Mouse (Mus musculus): ENCODE measurements around the gene Gpr18. TPM values are rescaled to one million over a fixed set of nuclear protein-coding genes. Genes with fewer than 3 reads are reported as not detected.
A peak's percentile ranks its signal among the peaks of the same experiment; 100 is the strongest.

The Gpr18 gene
- total RNA-seq, 2 experiments from 2014 or later, result not detected

DNA sequence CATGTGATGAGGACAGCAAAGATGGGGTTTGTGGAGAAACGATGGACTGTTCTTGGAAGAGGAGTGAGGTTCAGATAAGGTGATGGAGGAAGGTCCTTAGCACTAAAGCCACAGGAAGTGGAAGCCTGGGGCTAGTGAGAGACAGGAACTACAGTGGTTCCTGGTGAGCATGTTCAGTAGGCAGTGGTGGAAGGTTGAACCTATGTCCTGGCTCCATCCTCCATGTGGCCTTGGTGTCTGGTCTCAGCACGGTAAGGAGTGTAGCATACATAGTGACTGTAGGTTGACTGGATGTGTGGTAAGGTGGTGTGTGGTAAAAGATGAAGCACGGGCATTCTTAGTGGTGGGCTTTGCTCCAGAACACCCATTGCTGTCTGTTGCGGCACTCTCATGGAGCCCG, 34.3 kb upstream of the Gpr18 start:
- intact Hi-C loops (cut with DNase I), result no loop called here
- no peak for DNase-seq

- intact Hi-C loops (cut with DNase I), result no loop called here
- DNase-seq, result no peak
These were observed 33.9 kb upstream of the Gpr18 start for GRCm38 (mm10) chr14:121949436-121949835.

- intact Hi-C loops (cut with DNase I), result no loop called here
These were observed 32.4 kb upstream of the Gpr18 start for GRCm38 (mm10) chr14:121947966-121948365.

DNA sequence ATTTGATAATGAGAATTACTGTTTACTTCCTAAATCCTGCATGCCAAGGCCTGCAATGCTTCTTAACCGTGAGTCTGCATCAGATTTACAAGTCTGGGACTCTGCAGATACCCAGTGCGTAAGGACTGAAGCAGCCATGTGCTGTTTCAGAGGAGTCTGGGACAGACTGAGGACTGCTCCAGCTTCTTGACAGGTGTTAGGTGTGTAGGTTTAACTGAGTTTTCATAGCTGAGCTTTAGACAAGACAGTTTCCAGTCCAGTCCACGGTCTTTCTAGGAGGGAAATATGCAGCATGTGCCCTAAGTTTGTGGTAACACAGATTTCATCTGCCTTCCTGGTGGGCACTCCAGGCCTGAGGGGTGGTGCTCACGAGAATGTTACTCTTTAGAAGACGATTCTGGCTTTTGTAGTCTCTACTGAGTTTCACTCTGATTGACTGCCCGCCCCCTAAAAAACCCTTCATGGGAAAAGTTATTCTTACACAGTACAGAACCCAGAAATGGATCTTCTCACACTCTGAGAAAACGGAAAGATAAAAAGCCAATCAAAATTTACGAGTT, 31.7 kb upstream of the Gpr18 start:
- intact Hi-C loops (cut with DNase I), result no loop called here
- no peak for DNase-seq

More at GRCm38 (mm10) chr14:121947966-121948365, 32.4 kb upstream of the Gpr18 start:
- DNase-seq, result no peak

DNA sequence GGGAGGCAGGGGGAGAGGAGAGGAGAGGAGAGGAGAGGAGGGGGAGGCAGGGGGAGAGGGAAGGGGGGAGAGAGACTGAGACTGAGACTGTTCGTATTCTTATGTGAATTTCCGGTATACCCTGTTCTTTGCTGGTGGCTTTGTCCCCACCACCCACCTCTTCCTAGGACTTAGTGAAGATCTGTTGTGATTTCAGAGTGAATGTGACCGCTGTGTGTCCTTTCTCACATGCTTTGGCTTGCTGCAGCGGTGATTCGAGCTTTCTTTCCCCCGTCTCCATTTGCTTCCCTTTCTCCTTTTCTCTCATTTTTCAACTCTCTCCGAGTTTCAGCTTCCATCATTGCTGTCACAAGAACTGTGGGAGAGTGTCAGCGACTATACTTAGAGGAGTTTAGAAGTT, 31.1 kb upstream of the Gpr18 start:
- intact Hi-C loops (cut with DNase I), result no loop called here

DNA sequence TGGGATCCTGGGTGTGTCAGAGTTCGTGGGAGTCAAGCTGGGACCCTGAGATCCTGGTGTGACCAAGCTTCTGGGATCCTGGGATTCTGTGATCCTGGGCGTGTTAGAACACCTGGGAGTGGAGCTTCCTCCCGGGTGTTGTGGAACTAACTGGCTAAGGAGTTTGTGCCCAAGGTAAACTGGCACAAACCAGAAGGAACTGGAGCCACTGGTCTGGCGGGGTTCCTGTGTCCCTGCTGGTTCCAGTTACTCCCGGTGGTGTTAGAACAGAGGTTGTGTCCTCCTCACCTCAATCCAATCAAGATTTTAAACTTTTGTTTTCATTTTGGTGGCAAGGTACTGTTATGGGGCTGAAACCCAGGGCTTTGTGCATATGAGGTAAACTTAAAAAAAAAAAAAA, 30.6 kb upstream of the Gpr18 start:
- intact Hi-C loops (cut with DNase I), result no loop called here
- DNase-seq, result no peak

More for the DNA sequence above, 31.1 kb upstream of the Gpr18 start:
- DNase-seq, result no peak

DNA sequence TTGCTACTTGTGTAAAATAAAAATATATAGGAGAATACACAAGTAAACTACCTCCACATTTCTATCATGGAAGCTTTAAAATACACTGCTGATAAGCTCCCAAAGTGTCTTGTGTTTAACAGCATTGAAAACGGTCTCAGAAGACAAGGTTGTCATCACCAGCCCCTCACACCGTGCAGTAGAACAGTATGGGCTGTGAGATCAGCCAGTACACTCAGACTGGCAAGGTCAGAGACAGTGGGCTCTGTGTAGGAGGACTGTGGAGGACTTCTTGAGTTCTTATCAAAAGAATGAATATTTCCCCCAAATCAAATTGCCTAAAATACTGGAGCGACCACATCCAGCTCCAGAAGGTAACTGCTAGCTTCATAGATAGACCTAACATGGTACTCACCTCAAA, 24.0 kb upstream of the Gpr18 start:
- no peak for DNase-seq
- intact Hi-C loops (cut with DNase I), result no loop called here

GRCm38 (mm10) chr14:121938256-121939191, 22.9 kb upstream of the Gpr18 start:
- no peak for DNase-seq
- intact Hi-C loops (cut with DNase I), result no loop called here

- DNase-seq, result no peak
- intact Hi-C loops (cut with DNase I), result no loop called here
These were observed 22.1 kb upstream of the Gpr18 start for GRCm38 (mm10) chr14:121937601-121938255.

DNA sequence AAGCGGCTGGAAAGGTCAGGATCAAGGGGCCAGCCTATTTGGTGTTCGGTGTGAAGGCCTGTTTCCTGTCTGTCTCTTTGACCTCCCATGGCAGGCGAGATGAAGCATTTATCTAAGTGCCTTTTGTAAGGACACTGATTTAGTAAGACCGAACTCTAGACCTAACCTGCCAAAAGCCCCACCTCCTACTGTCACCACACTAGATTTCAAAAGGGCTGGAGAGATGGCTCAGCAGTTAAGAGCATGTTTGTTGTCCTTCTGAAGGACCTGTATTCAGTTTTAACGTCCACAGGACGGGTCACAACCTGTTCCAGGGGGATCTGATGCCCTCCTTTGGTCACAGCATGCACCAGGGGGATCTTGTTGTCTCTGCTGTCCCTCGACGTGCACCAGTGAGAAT, 21.3 kb upstream of the Gpr18 start:
- intact Hi-C loops (cut with DNase I), result no loop called here
- no peak for DNase-seq

GRCm38 (mm10) chr14:121936356-121936755, 20.8 kb upstream of the Gpr18 start:
- DNase-seq, result no peak
- intact Hi-C loops (cut with DNase I), result no loop called here

- DNase-seq, result no peak
- intact Hi-C loops (cut with DNase I), result no loop called here
These were observed 19.0 kb upstream of the Gpr18 start for GRCm38 (mm10) chr14:121934597-121934946.

- DNase-seq, result no peak
- intact Hi-C loops (cut with DNase I), result no loop called here
These were observed 18.5 kb upstream of the Gpr18 start for GRCm38 (mm10) chr14:121933906-121934596.

- DNase-seq, result no peak
- intact Hi-C loops (cut with DNase I), result no loop called here
These were observed 16.6 kb upstream of the Gpr18 start for GRCm38 (mm10) chr14:121932180-121932579.

DNA sequence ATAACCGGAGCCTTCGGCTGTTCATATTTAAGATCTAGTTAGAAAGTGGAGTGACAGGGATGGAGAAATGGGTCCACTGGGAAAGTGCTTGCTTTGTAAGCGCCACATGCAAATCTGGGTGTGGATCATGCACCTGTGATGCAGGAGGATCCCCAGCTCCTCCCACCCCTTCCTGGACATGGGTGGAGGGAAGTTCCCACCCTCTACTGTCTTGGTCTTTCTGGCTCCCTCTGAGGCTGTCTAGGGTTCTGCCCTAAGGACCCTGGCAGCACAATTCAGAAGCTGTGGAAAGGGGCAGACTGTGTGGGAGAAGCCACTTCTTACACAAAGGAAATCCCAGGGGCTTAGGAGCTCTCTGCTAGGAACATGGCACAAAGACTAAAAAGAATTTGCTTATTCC, 16.0 kb upstream of the Gpr18 start:
- intact Hi-C loops (cut with DNase I), result no loop called here

GRCm38 (mm10) chr14:121930731-121931383, 15.3 kb upstream of the Gpr18 start:
- no peak for DNase-seq
- intact Hi-C loops (cut with DNase I), result no loop called here

More for the DNA sequence above, 16.0 kb upstream of the Gpr18 start:
- no peak for DNase-seq

GRCm38 (mm10) chr14:121929243-121929951, 13.8 kb upstream of the Gpr18 start:
- DNase-seq, result no peak
- intact Hi-C loops (cut with DNase I), result loop anchor here (5.0 kb wide), 1 partner anchor 203 kb away; no protein-coding TSS in a partner anchor

DNA sequence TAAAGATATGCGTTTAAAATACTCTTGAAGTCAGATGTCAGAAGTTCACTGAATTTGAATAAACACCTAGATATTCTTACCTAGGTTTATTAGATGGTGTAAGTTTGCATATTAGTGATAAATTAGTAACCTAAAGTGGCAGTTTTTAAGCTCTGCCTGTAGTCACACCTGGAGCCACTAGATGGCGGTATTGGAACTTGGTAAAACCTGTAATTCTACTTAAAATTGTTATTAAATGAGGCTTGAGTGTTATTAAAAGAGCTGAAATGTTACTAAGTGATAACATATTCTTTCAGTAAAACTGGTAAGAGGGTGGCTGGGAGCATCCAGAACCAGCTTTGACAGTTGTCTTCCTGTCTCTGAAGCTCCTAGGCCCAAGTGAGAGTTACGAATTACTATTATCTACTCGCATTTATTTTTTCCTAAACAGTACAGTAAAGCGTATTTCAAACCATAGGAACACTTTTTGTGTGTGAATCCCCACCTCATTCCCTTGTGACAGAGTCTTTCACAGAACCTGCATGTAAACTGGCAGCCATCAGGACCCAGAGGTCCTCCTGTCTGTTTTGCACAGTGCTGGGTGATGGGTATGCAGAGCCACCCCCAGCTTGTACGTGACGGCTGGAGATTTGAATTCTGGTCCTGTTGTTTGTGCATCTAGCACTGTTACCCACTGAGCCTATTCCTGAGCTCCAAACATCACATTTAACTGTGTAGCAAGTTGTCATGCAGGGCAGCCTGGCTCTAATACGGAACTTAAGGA, 13.0 kb upstream of the Gpr18 start:
- peak in 1 of 2 experiments; percentile 37 for DNase-seq
- intact Hi-C loops (cut with DNase I), result loop anchor here (1.0 to 5.0 kb wide), 2 partner anchors 132 to 204 kb away; no protein-coding TSS in a partner anchor

DNA sequence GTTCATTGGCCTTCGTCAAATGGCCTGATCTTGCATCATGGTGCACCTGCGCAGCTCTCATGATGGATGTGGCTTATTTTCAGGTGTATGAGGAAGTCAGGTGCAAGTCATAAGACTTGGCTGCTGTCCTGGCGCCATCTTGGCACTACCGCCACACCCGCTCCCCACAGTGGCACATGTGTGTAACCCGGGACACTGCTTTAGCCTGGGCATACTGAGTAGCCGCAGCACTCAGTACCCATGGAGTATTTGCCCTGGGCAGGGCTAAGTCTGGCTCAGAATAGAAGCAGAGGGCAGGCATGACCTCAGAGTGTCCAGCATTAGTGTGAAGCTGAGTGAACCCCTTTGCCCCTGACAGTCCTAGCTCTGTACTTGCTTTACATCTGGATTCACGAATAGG, 11.9 kb upstream of the Gpr18 start:
- intact Hi-C loops (cut with DNase I), result loop anchor here (5.0 kb wide), 1 partner anchor 205 kb away; no protein-coding TSS in a partner anchor
- no peak for DNase-seq
